Mouse (Mus musculus) adrenal gland, adult 8-10 months (tissue): ENCODE measurements around the gene Tmigd1. TPM values are rescaled to one million over a fixed set of nuclear protein-coding genes. Genes with fewer than 3 reads are reported as not detected.

Experiments used
- total RNA-seq, 4 experiments: library from RNA; stranded (reverse); gene quantifications; 2 replicates each; pipeline ENCODE4 v1.2.4; 2022

Tmigd1 gene
- total RNA-seq, 4 experiments from 2014 or later, result 0.34 to 0.66 (median 0.60) TPM

Other genes starting within 250 kb of the Tmigd1 start
- gene Bhlha9, start 229.7 kb upstream of the Tmigd1 start, total RNA-seq, result not detected
- 10 to 100 TPM; 15.3 to 88.2 (median 29.8) TPM for gene Trarg1, start 222.4 kb upstream of the Tmigd1 start, total RNA-seq
- gene Gosr1, start 138.6 kb upstream of the Tmigd1 start, total RNA-seq, result 10 to 100 TPM; 57.9 to 78.0 (median 74.5) TPM
- gene Cpd, start 55.1 kb upstream of the Tmigd1 start, total RNA-seq, result 10 to 100 TPM; 35.5 to 54.1 (median 45.7) TPM
- 10 to 100 TPM; 39.2 to 45.7 (median 42.8) TPM for gene Blmh, start 22.6 kb downstream of the Tmigd1 start, total RNA-seq
- gene Slc6a4, start 96.4 kb downstream of the Tmigd1 start, total RNA-seq, result 10 to 100 TPM; 43.3 to 74.0 (median 65.5) TPM
- 10 to 100 TPM; 15.6 to 25.9 (median 20.2) TPM for gene Nsrp1, start 176.3 kb downstream of the Tmigd1 start, total RNA-seq